Mouse (Mus musculus): ENCODE measurements around the gene H2afv. TPM values are rescaled to one million over a fixed set of nuclear protein-coding genes. Genes with fewer than 3 reads are reported as not detected.
A peak's percentile ranks its signal among the peaks of the same experiment; 100 is the strongest.
"Not testable (repeated sequence)": the region's sequence is repeated elsewhere in the genome, so short reads cannot be mapped to it uniquely, and the experiment has no call there.

H2afv gene
- polyA plus RNA-seq, 1 experiment from 2014 or later: 116 TPM

- no peak for ATAC-seq (ENCODE audit: low read depth)
- Histone ChIP-seq H3K9ac (ENCODE audit: low read depth, low read length) (no peak overlapping the region), H3K4me3 (ENCODE audit: low read depth, low read length) (no peak overlapping the region), H3K27me3 (ENCODE audit: control insufficient read depth, insufficient read depth, low read depth, low read length) (no peaks in the 10 kb centered on the region), H3K4me2 (ENCODE audit: low read depth, low read length) (no peak overlapping the region), H3K36me3 (ENCODE audit: control insufficient read depth, insufficient read depth) (peaks cover 70% of the 10 kb centered on the region), H3K27ac (ENCODE audit: low read length) (no peak overlapping the region), H3K9me3 (replicated peaks; ENCODE audit: control insufficient read depth, low read length) (no peaks in the 10 kb centered on the region), H3K4me1 (ENCODE audit: control insufficient read depth, low read depth, low read length) (no peaks in the 10 kb centered on the region)
- WGBS (ENCODE audit: insufficient replicate concordance): 92% methylated on average over 7 of the region's 7 CpGs
These were observed 14.1 kb downstream of the H2afv start for GRCm38 (mm10) chr11:6430186-6430585.

- H3K4me1 ChIP-seq (ENCODE audit: control insufficient read depth, low read depth, low read length): peaks cover 12% of the 10 kb centered on the region
- H3K9me3 ChIP-seq (replicated peaks; ENCODE audit: control insufficient read depth, low read length): no peaks in the 10 kb centered on the region
- no peak overlapping the region for H3K9ac ChIP-seq (ENCODE audit: low read depth, low read length)
- WGBS (ENCODE audit: insufficient replicate concordance): 79% methylated on average over 2 of the region's 2 CpGs
- ATAC-seq (ENCODE audit: low read depth): no peak
- H3K4me2 ChIP-seq (ENCODE audit: low read depth, low read length): no peak overlapping the region
- no peak overlapping the region for H3K27ac ChIP-seq (ENCODE audit: low read length)
- no peak overlapping the region for H3K4me3 ChIP-seq (ENCODE audit: low read depth, low read length)
- H3K27me3 ChIP-seq (ENCODE audit: control insufficient read depth, insufficient read depth, low read depth, low read length): no peaks in the 10 kb centered on the region
- H3K36me3 ChIP-seq (ENCODE audit: control insufficient read depth, insufficient read depth): peaks cover 40% of the 10 kb centered on the region
These were observed 23.4 kb downstream of the H2afv start for GRCm38 (mm10) chr11:6420722-6421350.

- H3K9ac ChIP-seq (ENCODE audit: low read depth, low read length): no peak overlapping the region
- H3K27me3 ChIP-seq (ENCODE audit: control insufficient read depth, insufficient read depth, low read depth, low read length): no peaks in the 10 kb centered on the region
- peaks cover 36% of the 10 kb centered on the region for H3K36me3 ChIP-seq (ENCODE audit: control insufficient read depth, insufficient read depth)
- no peak overlapping the region for H3K4me2 ChIP-seq (ENCODE audit: low read depth, low read length)
- ATAC-seq (ENCODE audit: low read depth): no peak
- no peak overlapping the region for H3K4me3 ChIP-seq (ENCODE audit: low read depth, low read length)
- H3K9me3 ChIP-seq (replicated peaks; ENCODE audit: control insufficient read depth, low read length): no peaks in the 10 kb centered on the region
- peak overlapping the region; percentile 27; the same call in 1 of the 2 replicates for H3K27ac ChIP-seq (ENCODE audit: low read length)
- 9% methylated on average over 1 of the region's 1 CpGs for WGBS (ENCODE audit: insufficient replicate concordance)
- H3K4me1 ChIP-seq (ENCODE audit: control insufficient read depth, low read depth, low read length): peaks cover 13% of the 10 kb centered on the region
These were observed 23.9 kb downstream of the H2afv start for GRCm38 (mm10) chr11:6420283-6420703.

- not testable (repeated sequence) for H3K27ac ChIP-seq (ENCODE audit: low read length); H3K9me3 ChIP-seq (replicated peaks; ENCODE audit: control insufficient read depth, low read length); ATAC-seq (ENCODE audit: low read depth); H3K27me3 ChIP-seq (ENCODE audit: control insufficient read depth, insufficient read depth, low read depth, low read length); H3K4me2 ChIP-seq (ENCODE audit: low read depth, low read length); H3K9ac ChIP-seq (ENCODE audit: low read depth, low read length); H3K4me3 ChIP-seq (ENCODE audit: low read depth, low read length)
- peaks cover 29% of the 10 kb centered on the region for H3K36me3 ChIP-seq (ENCODE audit: control insufficient read depth, insufficient read depth)
- peaks cover 21% of the 10 kb centered on the region for H3K4me1 ChIP-seq (ENCODE audit: control insufficient read depth, low read depth, low read length)
- 53% methylated on average over 4 of the region's 4 CpGs for WGBS (ENCODE audit: insufficient replicate concordance)
These were observed 25.1 kb downstream of the H2afv start for GRCm38 (mm10) chr11:6419156-6419555.

- no peak overlapping the region for H3K9ac ChIP-seq (ENCODE audit: low read depth, low read length)
- no peak overlapping the region for H3K27ac ChIP-seq (ENCODE audit: low read length)
- H3K4me2 ChIP-seq (ENCODE audit: low read depth, low read length): no peak overlapping the region
- peaks cover 27% of the 10 kb centered on the region for H3K36me3 ChIP-seq (ENCODE audit: control insufficient read depth, insufficient read depth)
- peaks cover 21% of the 10 kb centered on the region for H3K4me1 ChIP-seq (ENCODE audit: control insufficient read depth, low read depth, low read length)
- ATAC-seq (ENCODE audit: low read depth): no peak
- H3K4me3 ChIP-seq (ENCODE audit: low read depth, low read length): no peak overlapping the region
- H3K9me3 ChIP-seq (replicated peaks; ENCODE audit: control insufficient read depth, low read length): no peaks in the 10 kb centered on the region
- WGBS (ENCODE audit: insufficient replicate concordance): 63% methylated on average over 5 of the region's 5 CpGs
- H3K27me3 ChIP-seq (ENCODE audit: control insufficient read depth, insufficient read depth, low read depth, low read length): no peaks in the 10 kb centered on the region
These were observed 25.5 kb downstream of the H2afv start for GRCm38 (mm10) chr11:6418751-6419150.

GRCm38 (mm10) chr11:6417490-6417889 is 26.8 kb downstream of the H2afv start:
- no peak for ATAC-seq (ENCODE audit: low read depth)
- Histone ChIP-seq H3K36me3 (ENCODE audit: control insufficient read depth, insufficient read depth) (peaks cover 25% of the 10 kb centered on the region), H3K4me3 (ENCODE audit: low read depth, low read length) (peak overlapping the region; percentile 77), H3K9ac (ENCODE audit: low read depth, low read length) (peak overlapping the region; percentile 77), H3K27ac (ENCODE audit: low read length) (no peak overlapping the region; the same call in 1 of the 2 replicates), H3K9me3 (replicated peaks; ENCODE audit: control insufficient read depth, low read length) (peaks cover 11% of the 10 kb centered on the region), H3K4me2 (ENCODE audit: low read depth, low read length) (peak overlapping the region; percentile 88), H3K27me3 (ENCODE audit: control insufficient read depth, insufficient read depth, low read depth, low read length) (no peaks in the 10 kb centered on the region), H3K4me1 (ENCODE audit: control insufficient read depth, low read depth, low read length) (peaks cover 21% of the 10 kb centered on the region)

GRCm38 (mm10) chr11:6417069-6417468 is 27.2 kb downstream of the H2afv start:
- H3K4me1 ChIP-seq (ENCODE audit: control insufficient read depth, low read depth, low read length): peaks cover 21% of the 10 kb centered on the region
- 14% methylated on average over 2 of the region's 2 CpGs for WGBS (ENCODE audit: insufficient replicate concordance)

GRCm38 (mm10) chr11:6416405-6417034 is 27.7 kb downstream of the H2afv start:
- Histone ChIP-seq H3K4me3 (ENCODE audit: low read depth, low read length) (peak overlapping the region; percentile 77), H3K4me2 (ENCODE audit: low read depth, low read length) (peak overlapping the region; percentile 88), H3K9ac (ENCODE audit: low read depth, low read length) (peak overlapping the region; percentile 77), H3K36me3 (ENCODE audit: control insufficient read depth, insufficient read depth) (peaks cover 23% of the 10 kb centered on the region), H3K27me3 (ENCODE audit: control insufficient read depth, insufficient read depth, low read depth, low read length) (no peaks in the 10 kb centered on the region), H3K27ac (ENCODE audit: low read length) (peak overlapping the region; percentile 92), H3K4me1 (ENCODE audit: control insufficient read depth, low read depth, low read length) (peaks cover 21% of the 10 kb centered on the region), H3K9me3 (replicated peaks; ENCODE audit: control insufficient read depth, low read length) (peaks cover 13% of the 10 kb centered on the region)
- under 1% methylated on average over 30 of the region's 30 CpGs for WGBS (ENCODE audit: insufficient replicate concordance)
- peak; percentile 60 for ATAC-seq (ENCODE audit: low read depth)

More at GRCm38 (mm10) chr11:6417069-6417468, 27.2 kb downstream of the H2afv start:
- peak overlapping the region; percentile 88 for H3K4me2 ChIP-seq (ENCODE audit: low read depth, low read length)
- no peak for ATAC-seq (ENCODE audit: low read depth)
- peak overlapping the region; percentile 77 for H3K9ac ChIP-seq (ENCODE audit: low read depth, low read length)
- H3K36me3 ChIP-seq (ENCODE audit: control insufficient read depth, insufficient read depth): peaks cover 23% of the 10 kb centered on the region
- H3K4me3 ChIP-seq (ENCODE audit: low read depth, low read length): peak overlapping the region; percentile 77
- H3K9me3 ChIP-seq (replicated peaks; ENCODE audit: control insufficient read depth, low read length): peaks cover 13% of the 10 kb centered on the region
- H3K27me3 ChIP-seq (ENCODE audit: control insufficient read depth, insufficient read depth, low read depth, low read length): no peaks in the 10 kb centered on the region
- H3K27ac ChIP-seq (ENCODE audit: low read length): peak overlapping the region; percentile 62; the same call in 1 of the 2 replicates

Measured in liver, embryonic 16.5 days (tissue).